Mouse (Mus musculus) CH12F3 (cell line): ENCODE results near the gene Glis3.

Source experiments
- in situ Hi-C: fragments of 300-500 bp; cut with MboI; formaldehyde crosslinking; loops from 2 replicates; pipeline ENCODE4 v1.14.3; 2020; ENCODE audit warnings: low sequenced_read_pairs

Gene Glis3

GRCm38 (mm10) chr19:28500505-28500904 lies 179.4 kb downstream of the Glis3 start:
- in situ Hi-C loops = no loop called here

- in situ Hi-C loops = no loop called here
Measured at GRCm38 (mm10) chr19:28499786-28500185, 180.1 kb downstream of the Glis3 start.

- in situ Hi-C loops = no loop called here
Measured at GRCm38 (mm10) chr19:28495926-28496325, 184.0 kb downstream of the Glis3 start.

- in situ Hi-C loops = no loop called here
Measured at GRCm38 (mm10) chr19:28493605-28494260, 186.1 kb downstream of the Glis3 start.

GRCm38 (mm10) chr19:28478055-28478454 lies 201.8 kb downstream of the Glis3 start:
- in situ Hi-C loops = no loop called here

GRCm38 (mm10) chr19:28477326-28477863 lies 202.5 kb downstream of the Glis3 start:
- in situ Hi-C loops = no loop called here

- in situ Hi-C loops = no loop called here
Measured at GRCm38 (mm10) chr19:28473621-28474020, 206.3 kb downstream of the Glis3 start.

GRCm38 (mm10) chr19:28471144-28471543 lies 208.7 kb downstream of the Glis3 start:
- in situ Hi-C loops = no loop called here

GRCm38 (mm10) chr19:28465779-28466178 lies 214.1 kb downstream of the Glis3 start:
- in situ Hi-C loops = no loop called here

GRCm38 (mm10) chr19:28454331-28454730 lies 225.5 kb downstream of the Glis3 start:
- in situ Hi-C loops = no loop called here

GRCm38 (mm10) chr19:28452951-28453520 lies 226.8 kb downstream of the Glis3 start:
- in situ Hi-C loops = no loop called here

- in situ Hi-C loops = no loop called here
Measured at GRCm38 (mm10) chr19:28448811-28449210, 231.1 kb downstream of the Glis3 start.

GRCm38 (mm10) chr19:28442161-28442560 lies 237.7 kb downstream of the Glis3 start:
- in situ Hi-C loops = no loop called here

- in situ Hi-C loops = no loop called here
Measured at GRCm38 (mm10) chr19:28436457-28437148, 243.3 kb downstream of the Glis3 start.

- in situ Hi-C loops = no loop called here
Measured at GRCm38 (mm10) chr19:28428220-28428816, 251.6 kb downstream of the Glis3 start.

- in situ Hi-C loops = no loop called here
Measured at GRCm38 (mm10) chr19:28424180-28424579, 255.7 kb downstream of the Glis3 start.

- in situ Hi-C loops = no loop called here
Measured at GRCm38 (mm10) chr19:28422939-28423338, 256.9 kb downstream of the Glis3 start.

- in situ Hi-C loops = no loop called here
Measured at GRCm38 (mm10) chr19:28416069-28416468, 263.8 kb downstream of the Glis3 start.

GRCm38 (mm10) chr19:28408787-28409186 lies 271.1 kb downstream of the Glis3 start:
- in situ Hi-C loops = no loop called here

- in situ Hi-C loops = no loop called here
Measured at GRCm38 (mm10) chr19:28402956-28403355, 276.9 kb downstream of the Glis3 start.

GRCm38 (mm10) chr19:28395584-28395861 lies 284.4 kb downstream of the Glis3 start:
- in situ Hi-C loops = no loop called here
